Mouse (Mus musculus) MN1 (cell line): ENCODE results near the gene Snx19.

ENCODE experiments used
- DNase-seq: peaks from one replicate; pipeline ENCODE4 v3.0.0-alpha.2; 2016; ENCODE audit warnings: low spot score

Snx19 gene

GRCm38 (mm10) chr9:30484183-30484582 is 57.3 kb downstream of the Snx19 start:
- no peak for DNase-seq

- no peak for DNase-seq
Measured at GRCm38 (mm10) chr9:30485161-30485560, 58.3 kb downstream of the Snx19 start.

- DNase-seq: no peak
Measured at GRCm38 (mm10) chr9:30488384-30488783, 61.5 kb downstream of the Snx19 start.

- DNase-seq: no peak
Measured at GRCm38 (mm10) chr9:30494446-30494845, 67.5 kb downstream of the Snx19 start.

DNA sequence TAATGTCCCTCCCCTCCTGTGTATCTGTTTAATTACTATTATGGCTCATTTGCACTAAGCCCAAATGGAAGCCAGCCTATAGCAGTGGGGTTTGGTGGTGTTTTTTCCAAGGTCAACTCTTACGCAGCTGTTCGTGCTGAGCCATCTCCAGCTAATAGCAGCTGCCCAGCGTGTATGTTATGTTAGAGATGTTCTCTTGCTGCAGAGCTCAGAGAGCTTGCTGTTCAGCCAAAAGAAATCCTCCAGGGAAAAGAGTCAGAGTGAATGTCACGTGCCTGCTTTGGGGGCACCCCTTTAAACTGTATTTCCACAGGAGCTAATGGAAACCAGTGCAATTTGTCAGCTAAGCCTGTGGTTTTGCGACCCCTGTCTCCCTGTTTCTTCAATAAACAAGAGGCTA is 82.1 kb downstream of the Snx19 start:
- no peak for DNase-seq

- no peak for DNase-seq
Measured at GRCm38 (mm10) chr9:30515953-30516352, 89.0 kb downstream of the Snx19 start.
